Mouse (Mus musculus): Measurements from ENCODE around the gene Rras2. TPM values are rescaled to one million over a fixed set of nuclear protein-coding genes. Genes with fewer than 3 reads are reported as not detected.

The Rras2 gene
- polyA plus RNA-seq, 1 experiment from 2014 or later: 8.1 TPM

DNA sequence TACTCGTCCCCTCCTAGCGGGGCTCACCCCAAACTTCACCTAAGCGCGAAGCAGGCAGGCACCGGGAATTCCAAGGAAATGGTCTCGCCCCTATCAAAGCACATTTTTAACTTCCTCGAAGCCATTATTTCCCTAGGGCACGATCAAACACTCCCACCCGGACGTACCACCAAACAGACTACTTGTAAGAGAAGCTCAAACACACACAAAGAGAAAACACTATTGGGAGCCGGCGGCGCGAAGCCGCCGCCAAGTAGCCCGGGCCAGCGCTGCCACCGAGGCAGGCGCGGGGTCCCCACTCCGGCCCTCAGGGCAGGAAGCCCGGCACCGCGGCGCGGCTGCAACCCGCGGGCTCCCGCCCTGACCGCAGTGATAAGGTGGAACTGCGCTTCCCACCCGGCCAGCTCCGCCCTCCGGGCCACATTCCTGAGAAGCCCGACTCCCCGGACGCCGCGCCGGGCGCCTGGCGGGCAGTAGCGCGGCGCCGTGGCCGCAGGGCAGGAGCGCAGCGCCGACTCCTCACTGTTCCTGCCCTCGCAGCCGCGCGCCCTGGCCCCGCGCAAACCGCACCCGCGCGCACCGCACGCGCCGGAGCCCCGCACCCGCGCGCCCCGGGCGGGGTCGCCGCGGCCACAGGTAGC, 750 bp downstream of the Rras2 start:
- H3K9me3 ChIP-seq (ENCODE audit: low read length): no peaks in the 10 kb centered on the region
- ATAC-seq (peak; percentile 84), DNase-seq (peak; percentile 70)
- H3K9ac ChIP-seq (replicated peaks): peak overlapping the region; percentile 79
- peak overlapping the region; percentile 85 for H3K27ac ChIP-seq (ENCODE audit: low read depth)
- TF ChIP-seq CTCF (IDR thresholded peaks at IDR 0.05; ENCODE audit: low read depth) (no peak), EP300 (IDR thresholded peaks at IDR 0.05; ENCODE audit: low read depth) (no peak)
- H3K4me3 ChIP-seq (ENCODE audit: low read depth, low read length): peak overlapping the region; percentile 78
- H3K36me3 ChIP-seq (replicated peaks; ENCODE audit: insufficient read depth, low read length): no peaks in the 10 kb centered on the region
- H3K4me1 ChIP-seq (ENCODE audit: insufficient read depth): no peaks in the 10 kb centered on the region
- 0 out of 2 replicates have a peak, but pooled peaks cover 3% of the 10 kb centered on the region for H3K27me3 ChIP-seq (ENCODE audit: insufficient read depth, low read length)
- WGBS (ENCODE audit: insufficient replicate concordance): 0% methylated on average over 47 of the region's 74 CpGs
- H3K4me2 ChIP-seq (ENCODE audit: low read depth, low read length): peak overlapping the region; percentile 75

DNA sequence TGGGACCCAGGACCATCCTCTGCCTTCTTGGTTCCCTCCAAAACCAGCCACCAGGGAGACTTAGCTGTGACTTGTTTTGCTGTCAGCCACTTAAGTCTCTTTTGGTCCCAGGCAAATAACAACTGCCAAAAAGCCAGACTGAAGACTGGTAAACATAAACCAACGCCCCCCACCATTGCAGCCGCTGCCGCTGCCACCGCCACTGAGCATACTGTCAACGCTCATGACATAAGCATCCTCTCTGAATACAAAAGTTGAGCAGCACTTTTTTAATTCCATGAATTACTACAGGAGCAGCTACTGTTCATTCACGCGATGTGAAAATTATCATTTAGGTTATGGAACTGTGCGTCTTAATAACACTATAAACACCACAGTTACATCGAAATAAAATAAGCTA, 1.6 kb downstream of the Rras2 start:
- DNase-seq (no peak), ATAC-seq (no peak)
- H3K4me2 ChIP-seq (ENCODE audit: low read depth, low read length): peak overlapping the region; percentile 75
- no peaks in the 10 kb centered on the region for H3K9me3 ChIP-seq (ENCODE audit: low read length)
- H3K36me3 ChIP-seq (replicated peaks; ENCODE audit: insufficient read depth, low read length): no peaks in the 10 kb centered on the region
- no peak overlapping the region for H3K27ac ChIP-seq (ENCODE audit: low read depth)
- 31% methylated on average over 9 of the region's 9 CpGs for WGBS (ENCODE audit: insufficient replicate concordance)
- no peaks in the 10 kb centered on the region; the same call in 1 of the 2 replicates for H3K4me1 ChIP-seq (ENCODE audit: insufficient read depth)
- 0 out of 2 replicates have a peak, but pooled peaks cover 3% of the 10 kb centered on the region for H3K27me3 ChIP-seq (ENCODE audit: insufficient read depth, low read length)
- TF ChIP-seq CTCF (IDR thresholded peaks at IDR 0.05; ENCODE audit: low read depth) (no peak), EP300 (IDR thresholded peaks at IDR 0.05; ENCODE audit: low read depth) (no peak)
- H3K4me3 ChIP-seq (ENCODE audit: low read depth, low read length): peak overlapping the region; percentile 78; the same call in 1 of the 2 replicates
- H3K9ac ChIP-seq (replicated peaks): no peak overlapping the region

DNA sequence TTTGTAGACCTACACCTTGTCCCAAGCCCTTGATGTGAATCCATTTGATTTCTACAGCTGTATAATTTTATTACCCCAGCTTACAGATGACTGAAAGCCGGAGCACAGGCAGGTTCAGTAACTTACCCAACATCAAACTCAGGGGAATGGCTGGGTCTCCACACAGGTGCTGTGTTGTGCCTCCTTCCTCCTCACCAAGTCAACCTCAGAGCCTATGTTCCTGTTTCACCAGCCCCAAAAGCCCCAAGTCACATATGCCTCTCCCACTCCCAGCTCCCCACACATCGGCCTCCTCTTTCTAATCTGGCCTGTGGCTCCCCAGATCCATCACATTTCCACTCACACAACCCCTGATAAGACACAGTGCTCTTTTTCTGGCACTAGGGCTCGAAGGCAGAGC, 2.6 kb downstream of the Rras2 start:
- Histone ChIP-seq H3K36me3 (replicated peaks; ENCODE audit: insufficient read depth, low read length) (no peaks in the 10 kb centered on the region), H3K27me3 (ENCODE audit: insufficient read depth, low read length) (0 out of 2 replicates have a peak, but pooled peaks cover 3% of the 10 kb centered on the region), H3K9ac (replicated peaks) (no peak overlapping the region), H3K4me1 (ENCODE audit: insufficient read depth) (no peaks in the 10 kb centered on the region; the same call in none of the 2 replicates), H3K4me3 (ENCODE audit: low read depth, low read length) (no peak overlapping the region), H3K27ac (ENCODE audit: low read depth) (no peak overlapping the region), H3K9me3 (ENCODE audit: low read length) (no peaks in the 10 kb centered on the region), H3K4me2 (ENCODE audit: low read depth, low read length) (no peak overlapping the region)
- 71% methylated on average over 3 of the region's 3 CpGs for WGBS (ENCODE audit: insufficient replicate concordance)
- TF ChIP-seq EP300 (IDR thresholded peaks at IDR 0.05; ENCODE audit: low read depth) (no peak), CTCF (IDR thresholded peaks at IDR 0.05; ENCODE audit: low read depth) (no peak)
- ATAC-seq (no peak), DNase-seq (no peak)

DNA sequence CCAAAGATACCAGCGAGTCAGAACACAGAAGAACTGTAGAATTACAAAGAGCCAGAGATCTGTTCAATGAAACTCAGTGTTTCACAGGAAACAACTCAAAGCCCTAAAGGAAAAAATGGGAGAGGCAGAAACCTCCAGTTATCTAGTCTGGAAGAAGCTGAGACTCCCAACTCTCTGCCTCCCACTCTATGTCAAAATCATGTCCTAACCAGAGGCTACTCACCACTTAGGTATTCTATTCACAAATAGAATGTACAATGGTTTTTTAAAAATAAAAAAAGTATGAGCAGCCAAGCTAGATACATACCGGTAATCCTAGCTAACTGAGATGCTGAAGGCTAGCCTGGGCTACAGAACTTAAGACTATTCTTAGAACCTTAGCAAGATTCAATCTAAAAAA, 3.3 kb downstream of the Rras2 start:
- DNase-seq: no peak
- ATAC-seq: no peak
- Histone ChIP-seq H3K27me3 (ENCODE audit: insufficient read depth, low read length) (0 out of 2 replicates have a peak, but pooled peaks cover 3% of the 10 kb centered on the region), H3K4me3 (ENCODE audit: low read depth, low read length) (no peak overlapping the region), H3K9ac (replicated peaks) (no peak overlapping the region), H3K4me1 (ENCODE audit: insufficient read depth) (no peaks in the 10 kb centered on the region; the same call in none of the 2 replicates), H3K27ac (ENCODE audit: low read depth) (no peak overlapping the region), H3K9me3 (ENCODE audit: low read length) (no peaks in the 10 kb centered on the region), H3K4me2 (ENCODE audit: low read depth, low read length) (no peak overlapping the region), H3K36me3 (replicated peaks; ENCODE audit: insufficient read depth, low read length) (no peaks in the 10 kb centered on the region)
- WGBS (ENCODE audit: insufficient replicate concordance): 75% methylated on average over 2 of the region's 2 CpGs
- TF ChIP-seq CTCF (IDR thresholded peaks at IDR 0.05; ENCODE audit: low read depth) (no peak), EP300 (IDR thresholded peaks at IDR 0.05; ENCODE audit: low read depth) (no peak)

DNA sequence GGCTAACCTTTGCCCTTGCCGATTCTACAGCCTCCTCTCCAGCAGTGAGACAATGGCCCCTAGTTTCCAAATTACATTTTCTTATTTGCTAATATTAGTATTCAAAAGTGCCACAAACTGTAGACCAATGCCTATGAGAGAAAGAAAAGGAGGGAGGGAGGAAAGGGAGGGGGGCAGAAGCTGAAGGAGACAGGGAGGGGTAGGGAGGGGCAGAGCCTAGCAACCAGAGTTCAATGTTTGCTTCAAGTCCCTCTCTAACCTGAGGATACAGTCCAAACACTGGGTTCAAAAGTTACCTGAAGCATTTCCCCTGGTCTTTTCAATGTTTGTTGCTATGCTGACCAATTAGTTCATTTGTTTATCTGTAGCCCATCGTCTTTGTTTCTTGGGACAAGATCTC, 7.1 kb downstream of the Rras2 start:
- TF ChIP-seq CTCF (IDR thresholded peaks at IDR 0.05; ENCODE audit: low read depth): no peak
- TF ChIP-seq EP300 (IDR thresholded peaks at IDR 0.05; ENCODE audit: low read depth): no peak
- no peaks in the 10 kb centered on the region for H3K9me3 ChIP-seq (ENCODE audit: low read length)
- H3K4me3 ChIP-seq (ENCODE audit: low read depth, low read length): no peak overlapping the region
- H3K27ac ChIP-seq (ENCODE audit: low read depth): no peak overlapping the region
- peaks cover 12% of the 10 kb centered on the region for H3K4me1 ChIP-seq (ENCODE audit: insufficient read depth)
- no peak overlapping the region for H3K9ac ChIP-seq (replicated peaks)
- 49% methylated on average over 2 of the region's 2 CpGs for WGBS (ENCODE audit: insufficient replicate concordance)
- DNase-seq: no peak
- H3K36me3 ChIP-seq (replicated peaks; ENCODE audit: insufficient read depth, low read length): no peaks in the 10 kb centered on the region
- H3K4me2 ChIP-seq (ENCODE audit: low read depth, low read length): no peak overlapping the region
- no peak for ATAC-seq
- no peaks in the 10 kb centered on the region for H3K27me3 ChIP-seq (ENCODE audit: insufficient read depth, low read length)

GRCm38 (mm10) chr7:114105886-114106285, 11.7 kb downstream of the Rras2 start:
- TF ChIP-seq EP300 (IDR thresholded peaks at IDR 0.05; ENCODE audit: low read depth) (no peak), CTCF (IDR thresholded peaks at IDR 0.05; ENCODE audit: low read depth) (no peak)
- Histone ChIP-seq H3K9me3 (ENCODE audit: low read length) (no peaks in the 10 kb centered on the region), H3K4me1 (ENCODE audit: insufficient read depth) (peaks cover 32% of the 10 kb centered on the region), H3K36me3 (replicated peaks; ENCODE audit: insufficient read depth, low read length) (no peaks in the 10 kb centered on the region), H3K4me2 (ENCODE audit: low read depth, low read length) (no peak overlapping the region), H3K9ac (replicated peaks) (no peak overlapping the region), H3K27me3 (ENCODE audit: insufficient read depth, low read length) (no peaks in the 10 kb centered on the region), H3K27ac (ENCODE audit: low read depth) (no peak overlapping the region), H3K4me3 (ENCODE audit: low read depth, low read length) (no peak overlapping the region)
- WGBS (ENCODE audit: insufficient replicate concordance): 70% methylated on average over 8 of the region's 8 CpGs
- ATAC-seq (peak; percentile 13; the same call in 1 of the 2 replicates), DNase-seq (no peak)

Measured in liver, postnatal 0 days (tissue).